Mouse (Mus musculus) heart, embryonic 10.5 days (tissue): Measurements from ENCODE around the gene Glis3. TPM values are rescaled to one million over a fixed set of nuclear protein-coding genes. Genes with fewer than 3 reads are reported as not detected.

Experiments
- DNase-seq: peaks from one replicate; pipeline ENCODE4 v3.0.0-alpha.2; 2017; ENCODE audit warnings: low spot score
- H3K27ac ChIP-seq: fragments of 300-500 bp; sonication (generic); 2 replicates; pipeline ENCODE4 v1.5.1; 2016; ENCODE audit warnings: mild to moderate bottlenecking
- H3K27me3 ChIP-seq: fragments of 300-500 bp; sonication (generic); 2 replicates; pipeline ENCODE4 v1.6.1; 2016; ENCODE audit warnings: mild to moderate bottlenecking; ENCODE audit not compliant: poor library complexity, insufficient read depth, severe bottlenecking
- H3K36me3 ChIP-seq: fragments of 300-500 bp; sonication (generic); 2 replicates; pipeline ENCODE4 v1.6.1; 2016; ENCODE audit warnings: mild to moderate bottlenecking, moderate library complexity
- H3K4me1 ChIP-seq: fragments of 300-500 bp; sonication (generic); 2 replicates; pipeline ENCODE4 v1.6.1; 2016; ENCODE audit warnings: mild to moderate bottlenecking
- H3K4me3 ChIP-seq: fragments of 300-500 bp; sonication (generic); 2 replicates; pipeline ENCODE4 v1.5.1; 2016; ENCODE audit warnings: mild to moderate bottlenecking, moderate library complexity
- H3K9me3 ChIP-seq: fragments of 300-500 bp; sonication (generic); 2 replicates; pipeline ENCODE4 v1.6.1; 2016; ENCODE audit warnings: mild to moderate bottlenecking, moderate library complexity
- WGBS: fragments of 180-500 bp; shearing (Covaris S2); methylation state at CpG from one replicate; pipeline ENCODE4 v1.1.7; 2016; 5-methylcytosine and 5-hydroxymethylcytosine counted together
- polyA plus RNA-seq: library from polyadenylated mRNA; unstranded; fragments of >200 nt; fragmentation: Nextera tagmentation; extraction: Ambion mirVana; gene quantifications from 2 replicates; pipeline ENCODE4 v1.2.1, GENCODE M21; 2016

Glis3 gene
- polyA plus RNA-seq, 1 experiment from 2014 or later = 1.4 TPM

DNA sequence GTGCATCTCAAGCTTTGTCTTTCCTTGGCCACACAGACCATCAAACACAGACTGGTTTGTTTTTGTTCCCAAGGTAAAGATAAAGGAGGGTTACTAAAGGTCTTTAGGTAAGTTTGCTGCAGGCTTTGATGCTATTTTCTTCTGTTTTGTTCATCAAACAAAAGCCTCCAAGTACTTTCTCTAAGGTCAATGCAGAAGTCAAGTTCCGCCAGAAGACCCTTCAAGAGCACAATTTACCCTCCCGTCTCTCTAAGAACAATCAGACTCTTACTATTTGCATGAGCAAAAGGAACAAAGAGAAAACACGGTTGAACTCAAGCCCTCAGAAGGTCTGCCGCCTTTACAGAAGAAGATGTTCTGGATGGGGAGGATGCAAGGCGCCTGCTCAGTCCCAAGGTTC is 206.3 kb downstream of the Glis3 start:
- no peaks in the 10 kb centered on the region for H3K36me3 ChIP-seq
- WGBS = 84% methylated on average over 5 of the region's 5 CpGs
- no peak overlapping the region for H3K4me3 ChIP-seq
- H3K27me3 ChIP-seq = no peaks in the 10 kb centered on the region
- no peak overlapping the region for H3K27ac ChIP-seq
- DNase-seq = peak; percentile 41
- H3K9me3 ChIP-seq = no peaks in the 10 kb centered on the region
- H3K4me1 ChIP-seq = peaks cover 5% of the 10 kb centered on the region

DNA sequence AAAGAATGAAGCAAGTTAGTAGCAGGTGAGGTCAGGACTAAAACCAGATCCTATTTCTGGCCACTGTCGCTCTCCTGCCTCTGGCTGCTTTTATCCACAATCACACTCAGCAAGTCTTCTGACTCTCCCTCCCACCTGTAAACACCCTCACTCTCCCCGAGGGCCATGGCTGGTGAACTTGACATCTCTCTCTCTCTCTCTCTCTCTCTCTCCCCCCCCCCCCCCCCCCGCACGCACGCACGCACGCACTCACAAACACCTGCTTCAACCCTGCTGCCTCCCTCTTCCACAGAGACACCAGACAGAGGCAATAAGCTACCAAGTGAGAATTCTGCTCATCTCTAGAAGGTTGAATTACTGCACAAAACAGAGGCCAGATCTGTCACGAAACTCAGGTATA is 208.7 kb downstream of the Glis3 start:
- no peaks in the 10 kb centered on the region for H3K9me3 ChIP-seq
- no peak overlapping the region for H3K27ac ChIP-seq
- peak; percentile 61 for DNase-seq
- WGBS = 64% methylated on average over 7 of the region's 8 CpGs
- peaks cover 10% of the 10 kb centered on the region for H3K4me1 ChIP-seq
- H3K4me3 ChIP-seq = no peak overlapping the region
- no peaks in the 10 kb centered on the region for H3K36me3 ChIP-seq
- no peaks in the 10 kb centered on the region for H3K27me3 ChIP-seq

DNA sequence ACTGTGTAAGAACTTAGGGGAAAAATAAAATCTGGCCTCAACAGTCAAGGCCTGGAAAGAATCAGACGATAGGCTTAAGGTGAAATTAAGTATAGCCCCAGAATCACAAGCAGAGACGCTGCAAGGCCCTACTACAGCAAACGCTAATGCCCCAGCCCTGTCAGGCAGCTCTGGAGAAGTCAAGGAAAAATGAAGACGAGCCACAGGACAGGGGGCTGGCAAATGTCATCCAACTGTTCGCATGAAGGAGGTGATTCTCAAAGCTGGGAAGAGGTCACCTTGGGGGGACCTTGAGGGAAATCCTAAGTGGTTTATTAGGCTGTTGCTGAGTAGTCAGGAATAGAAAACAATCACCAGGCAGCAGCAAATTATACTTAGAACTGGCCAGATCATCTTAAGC is 214.1 kb downstream of the Glis3 start:
- peak; percentile 74 for DNase-seq
- WGBS = 33% methylated on average over 5 of the region's 5 CpGs
- peaks cover 19% of the 10 kb centered on the region for H3K4me1 ChIP-seq
- H3K27ac ChIP-seq = peak overlapping the region; percentile 36; the same call in 1 of the 2 replicates
- H3K27me3 ChIP-seq = no peaks in the 10 kb centered on the region
- no peak overlapping the region for H3K4me3 ChIP-seq
- no peaks in the 10 kb centered on the region for H3K9me3 ChIP-seq
- no peaks in the 10 kb centered on the region for H3K36me3 ChIP-seq

DNA sequence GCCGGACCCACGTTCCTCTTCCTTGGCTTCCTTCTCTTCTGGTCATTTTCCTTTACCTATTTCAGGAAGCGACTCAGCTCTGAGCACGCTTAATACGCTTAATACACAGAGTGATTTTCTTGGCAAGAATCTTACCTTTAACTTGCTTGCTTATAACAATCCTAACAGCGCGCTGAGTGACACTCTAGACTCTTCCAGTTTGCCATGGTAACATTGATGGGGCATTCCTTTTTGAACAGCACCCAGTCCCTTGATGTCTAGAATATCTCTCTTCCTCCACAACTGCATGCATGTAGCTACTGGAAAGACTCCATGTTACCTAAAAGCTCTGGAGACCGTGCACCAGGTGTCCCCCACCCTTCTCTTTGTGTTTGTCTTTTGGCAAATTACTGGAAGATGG is 225.5 kb downstream of the Glis3 start:
- no peaks in the 10 kb centered on the region for H3K36me3 ChIP-seq
- WGBS = 82% methylated on average over 8 of the region's 8 CpGs

GRCm38 (mm10) chr19:28452951-28453520 is 226.8 kb downstream of the Glis3 start:
- H3K9me3 ChIP-seq = no peaks in the 10 kb centered on the region
- H3K27ac ChIP-seq = 0 out of 2 replicates have a peak overlapping the region, but pooled peaks have one; percentile 10
- no peaks in the 10 kb centered on the region for H3K27me3 ChIP-seq
- DNase-seq = peak; percentile 43
- no peaks in the 10 kb centered on the region for H3K36me3 ChIP-seq
- 51% methylated on average over 12 of the region's 12 CpGs for WGBS
- peaks cover 11% of the 10 kb centered on the region for H3K4me1 ChIP-seq
- H3K4me3 ChIP-seq = 0 out of 2 replicates have a peak overlapping the region, but pooled peaks have one; percentile 8

More for the DNA sequence above, 225.5 kb downstream of the Glis3 start:
- H3K27me3 ChIP-seq = no peaks in the 10 kb centered on the region
- H3K4me3 ChIP-seq = no peak overlapping the region
- no peaks in the 10 kb centered on the region for H3K9me3 ChIP-seq
- no peak for DNase-seq
- peaks cover 14% of the 10 kb centered on the region for H3K4me1 ChIP-seq
- H3K27ac ChIP-seq = no peak overlapping the region

- peaks cover 7% of the 10 kb centered on the region for H3K4me1 ChIP-seq
- H3K4me3 ChIP-seq = no peak overlapping the region
- no peaks in the 10 kb centered on the region for H3K36me3 ChIP-seq
- no peak for DNase-seq
- WGBS = 88% methylated on average over 4 of the region's 4 CpGs
- no peaks in the 10 kb centered on the region for H3K9me3 ChIP-seq
- no peaks in the 10 kb centered on the region for H3K27me3 ChIP-seq
- no peak overlapping the region for H3K27ac ChIP-seq
Observed at GRCm38 (mm10) chr19:28448811-28449210, 231.1 kb downstream of the Glis3 start.

GRCm38 (mm10) chr19:28442161-28442560 is 237.7 kb downstream of the Glis3 start:
- H3K27ac ChIP-seq = no peak overlapping the region
- H3K4me1 ChIP-seq = no peaks in the 10 kb centered on the region
- no peaks in the 10 kb centered on the region for H3K27me3 ChIP-seq
- H3K9me3 ChIP-seq = no peaks in the 10 kb centered on the region
- H3K36me3 ChIP-seq = no peaks in the 10 kb centered on the region
- H3K4me3 ChIP-seq = no peak overlapping the region
- 88% methylated on average over 4 of the region's 4 CpGs for WGBS
- no peak for DNase-seq

DNA sequence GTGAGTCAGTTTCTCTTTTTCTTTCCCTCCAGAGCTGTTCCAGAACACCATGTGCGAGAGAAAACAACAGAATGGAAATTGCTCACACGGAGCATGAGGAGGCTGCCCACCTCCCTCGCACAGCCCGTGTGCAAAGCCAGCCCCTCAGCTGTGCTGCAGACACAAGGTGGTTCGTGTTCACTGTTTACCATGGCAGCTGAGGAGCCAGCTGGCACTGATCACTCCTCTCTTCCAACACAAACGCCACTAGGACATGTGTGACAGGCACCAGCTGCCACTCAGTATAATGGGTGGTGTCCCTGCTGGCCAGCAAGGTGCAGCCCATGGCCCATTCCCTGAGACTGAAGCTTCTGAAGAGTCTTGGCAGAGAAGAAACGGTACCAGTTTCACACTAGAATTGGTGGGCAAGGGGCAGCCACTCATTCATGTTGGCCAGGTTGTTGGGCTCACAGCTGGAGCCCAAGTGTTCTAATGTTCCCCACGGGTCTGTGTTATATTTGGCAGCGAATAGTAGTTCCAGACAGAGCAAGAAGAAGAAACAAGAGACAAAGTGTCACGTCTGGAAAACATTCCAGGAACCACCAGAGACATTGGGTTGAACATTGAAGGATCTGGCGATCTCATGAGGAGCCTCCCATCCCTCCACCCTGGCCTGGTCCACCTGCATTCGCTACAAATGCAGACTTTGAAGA is 243.3 kb downstream of the Glis3 start:
- 72% methylated on average over 12 of the region's 12 CpGs for WGBS
- Histone ChIP-seq H3K4me3 (no peak overlapping the region), H3K36me3 (no peaks in the 10 kb centered on the region), H3K27me3 (no peaks in the 10 kb centered on the region), H3K4me1 (peaks cover 4% of the 10 kb centered on the region; the same call in 1 of the 2 replicates), H3K27ac (no peak overlapping the region), H3K9me3 (no peaks in the 10 kb centered on the region)
- no peak for DNase-seq

GRCm38 (mm10) chr19:28428220-28428816 is 251.6 kb downstream of the Glis3 start:
- Histone ChIP-seq H3K27me3 (no peaks in the 10 kb centered on the region), H3K4me3 (no peak overlapping the region), H3K27ac (no peak overlapping the region), H3K4me1 (peaks cover 6% of the 10 kb centered on the region; the same call in 1 of the 2 replicates), H3K36me3 (no peaks in the 10 kb centered on the region), H3K9me3 (no peaks in the 10 kb centered on the region)
- no peak for DNase-seq
- WGBS = 66% methylated on average over 6 of the region's 6 CpGs

DNA sequence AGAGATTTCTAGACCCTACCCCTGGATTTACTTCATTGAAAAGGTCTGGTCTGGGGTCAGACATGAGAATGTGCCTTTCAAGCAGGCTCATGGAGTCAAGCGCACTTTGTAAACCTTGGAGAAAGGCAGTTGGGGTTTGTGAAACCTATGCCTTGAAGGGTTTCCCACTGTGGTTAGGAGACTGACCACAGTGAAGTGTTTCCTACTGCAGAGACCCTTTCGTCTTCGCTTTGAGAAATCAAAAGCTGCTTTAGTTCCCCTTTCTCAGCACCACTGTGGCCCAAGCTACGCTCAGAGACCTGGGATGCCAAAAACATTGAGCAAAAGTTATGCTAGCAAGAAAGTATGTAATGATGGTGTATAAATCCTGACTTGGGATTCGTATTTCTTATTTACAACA is 255.7 kb downstream of the Glis3 start:
- Histone ChIP-seq H3K4me1 (no peaks in the 10 kb centered on the region), H3K36me3 (no peaks in the 10 kb centered on the region), H3K4me3 (no peak overlapping the region), H3K27ac (no peak overlapping the region), H3K27me3 (no peaks in the 10 kb centered on the region), H3K9me3 (no peaks in the 10 kb centered on the region)
- 80% methylated on average over 5 of the region's 5 CpGs for WGBS
- DNase-seq = no peak

GRCm38 (mm10) chr19:28422939-28423338 is 256.9 kb downstream of the Glis3 start:
- H3K9me3 ChIP-seq = no peaks in the 10 kb centered on the region
- H3K4me3 ChIP-seq = no peak overlapping the region
- 61% methylated on average over 9 of the region's 9 CpGs for WGBS
- no peak overlapping the region for H3K27ac ChIP-seq
- H3K27me3 ChIP-seq = no peaks in the 10 kb centered on the region
- H3K36me3 ChIP-seq = no peaks in the 10 kb centered on the region
- H3K4me1 ChIP-seq = no peaks in the 10 kb centered on the region
- no peak for DNase-seq

- DNase-seq = no peak
Observed at GRCm38 (mm10) chr19:28416069-28416468, 263.8 kb downstream of the Glis3 start.

GRCm38 (mm10) chr19:28408787-28409186 is 271.1 kb downstream of the Glis3 start:
- no peaks in the 10 kb centered on the region for H3K4me1 ChIP-seq
- H3K27ac ChIP-seq = no peak overlapping the region
- 53% methylated on average over 3 of the region's 3 CpGs for WGBS
- no peak for DNase-seq
- H3K9me3 ChIP-seq = no peaks in the 10 kb centered on the region
- H3K4me3 ChIP-seq = no peak overlapping the region
- H3K27me3 ChIP-seq = no peaks in the 10 kb centered on the region
- H3K36me3 ChIP-seq = no peaks in the 10 kb centered on the region

More at GRCm38 (mm10) chr19:28416069-28416468, 263.8 kb downstream of the Glis3 start:
- H3K27ac ChIP-seq = no peak overlapping the region
- H3K36me3 ChIP-seq = no peaks in the 10 kb centered on the region
- H3K4me3 ChIP-seq = no peak overlapping the region
- WGBS = 88% methylated on average over 5 of the region's 5 CpGs
- no peaks in the 10 kb centered on the region for H3K27me3 ChIP-seq
- no peaks in the 10 kb centered on the region for H3K4me1 ChIP-seq
- H3K9me3 ChIP-seq = no peaks in the 10 kb centered on the region
